Mouse (Mus musculus) liver, embryonic 14.5 days (tissue): ENCODE measurements at regions not wholly inside any gene's neighbourhood (a gene's known extent, or its start where the extent isn't known, plus 50 kb on each side); places are given as distances from the start of the nearest gene placed in this dataset.

Experiments used
- CTCF ChIP-seq: IDR thresholded peaks from 2 replicates; pipeline ENCODE4 v1.5.1; 2016; ENCODE audit warnings: antibody characterized with exemption, low read depth, control low read depth
- EP300 ChIP-seq: IDR thresholded peaks from 2 replicates; pipeline ENCODE4 v1.6.1; 2016; ENCODE audit warnings: antibody characterized with exemption, low read depth

GRCm38 (mm10) chr16:19200977-19201376, 112.9 kb downstream of the Olfr164 start:
- TF ChIP-seq EP300 (no peak), CTCF (no peak)
